Mouse (Mus musculus) hindbrain, postnatal 0 days (tissue): ENCODE results near the gene Rnf7. TPM values are rescaled to one million over a fixed set of nuclear protein-coding genes. Genes with fewer than 3 reads are reported as not detected.

Experiments used
- ATAC-seq: fragments of 200-750 bp; cut with Nextera tagmentation; 2 replicates; pipeline ENCODE4 v1.8.0; 2017; ENCODE audit warnings: mild to moderate bottlenecking, moderate TSS enrichment, moderate library complexity
- DNase-seq: peaks from one replicate; pipeline ENCODE4 v3.0.0-alpha.2; 2015; ENCODE audit warnings: low spot score
- H3K27ac ChIP-seq: fragments of 300-500 bp; sonication (generic); 2 replicates; pipeline ENCODE4 v1.5.1; 2014; ENCODE audit warnings: mild to moderate bottlenecking
- H3K27me3 ChIP-seq: fragments of 300-500 bp; sonication (generic); 2 replicates; pipeline ENCODE4 v1.6.1; 2014; ENCODE audit warnings: low read length, mixed read lengths; ENCODE audit not compliant: insufficient read depth
- H3K36me3 ChIP-seq: fragments of 300-500 bp; sonication (generic); 2 replicates; pipeline ENCODE4 v1.6.1; 2014; ENCODE audit warnings: low read length, mixed read lengths; ENCODE audit not compliant: insufficient read depth
- H3K4me1 ChIP-seq: fragments of 300-500 bp; sonication (generic); 2 replicates; pipeline ENCODE4 v1.6.1; 2014; ENCODE audit warnings: antibody characterized with exemption, low read length, mixed read lengths; ENCODE audit not compliant: insufficient read depth
- H3K4me2 ChIP-seq: fragments of 300-500 bp; sonication (generic); 2 replicates; pipeline ENCODE4 v1.6.1; 2014; ENCODE audit warnings: low read depth, mild to moderate bottlenecking, low read length, moderate library complexity, mixed read lengths
- H3K4me3 ChIP-seq: fragments of 300-500 bp; sonication (generic); 2 replicates; pipeline ENCODE4 v1.5.1; 2014; ENCODE audit warnings: low read length
- H3K9ac ChIP-seq: fragments of 300-500 bp; sonication (generic); replicated peaks from 2 replicates; pipeline ENCODE4 v1.6.1; 2014; ENCODE audit warnings: mild to moderate bottlenecking, low read length, moderate library complexity, mixed read lengths
- H3K9me3 ChIP-seq: fragments of 300-500 bp; sonication (generic); 2 replicates; pipeline ENCODE4 v1.6.1; 2016; ENCODE audit warnings: low read length, mixed read lengths
- CTCF ChIP-seq: IDR thresholded peaks from 2 replicates; pipeline ENCODE4 v1.5.1; 2016; ENCODE audit warnings: antibody characterized with exemption, control low read depth, low read depth
- WGBS: fragments of 180-500 bp; shearing (Covaris S2); extraction: QIAGEN DNeasy Blood & Tissue Kit; methylation state at CpG from one replicate; pipeline ENCODE4 v1.1.7; 2014; 5-methylcytosine and 5-hydroxymethylcytosine counted together
- polyA plus RNA-seq: library from polyadenylated mRNA; unstranded; fragments of >200 nt; fragmentation: Nextera tagmentation; extraction: Ambion mirVana; gene quantifications from 2 replicates; pipeline ENCODE4 v1.2.1, GENCODE M21; 2015
- total RNA-seq: library from RNA; depleted of rRNA; stranded (reverse); fragments of >200 nt; gene quantifications from 2 replicates; pipeline ENCODE4 v1.2.3, GENCODE M21; 2014

Rnf7 gene
- total and polyA plus RNA-seq, 2 experiments from 2014 or later = 231 to 273 TPM

DNA sequence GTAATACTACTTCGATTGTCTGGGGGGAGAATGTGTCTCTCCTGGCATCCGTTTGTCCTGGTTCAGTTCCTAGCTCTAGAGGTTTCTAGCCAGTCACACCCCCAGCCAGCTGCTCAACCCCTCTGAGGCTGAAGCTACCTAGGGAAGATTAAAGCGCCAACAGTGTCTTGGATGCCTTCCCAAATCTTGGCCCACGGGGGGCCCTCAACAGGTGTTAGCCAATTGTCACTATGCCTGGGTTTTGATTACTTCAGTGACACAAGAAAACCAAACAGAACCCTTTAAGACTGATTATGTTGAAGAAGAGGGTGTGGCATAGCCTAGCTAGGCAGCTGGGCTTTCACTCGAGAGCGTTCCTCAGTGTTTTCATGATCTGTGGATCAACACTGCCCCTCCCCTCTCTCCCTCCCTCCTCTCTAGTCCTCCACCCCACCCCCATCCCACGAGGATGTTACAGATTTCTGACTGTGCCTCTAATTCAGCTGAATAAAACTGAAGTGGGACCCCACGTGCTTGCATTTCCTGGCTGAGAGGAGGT lies 40.1 kb downstream of the Rnf7 start:
- WGBS = 8% methylated on average over 8 of the region's 8 CpGs
- H3K36me3 ChIP-seq = no peaks in the 10 kb centered on the region
- peak; percentile 47; the same call in 1 of the 2 replicates for ATAC-seq

GRCm38 (mm10) chr9:96437805-96438333 lies 40.6 kb downstream of the Rnf7 start:
- peak; percentile 27; the same call in 1 of the 2 replicates for TF ChIP-seq CTCF
- Histone ChIP-seq H3K4me1 (peaks cover 12% of the 10 kb centered on the region), H3K4me2 (peak overlapping the region; percentile 74), H3K4me3 (peak overlapping the region; percentile 37), H3K27ac (peak overlapping the region; percentile 79), H3K27me3 (no peaks in the 10 kb centered on the region), H3K9me3 (no peaks in the 10 kb centered on the region), H3K9ac (peak overlapping the region; percentile 53), H3K36me3 (no peaks in the 10 kb centered on the region)
- peak; percentile 69 for DNase-seq
- under 1% methylated on average over 25 of the region's 25 CpGs for WGBS
- ATAC-seq = peak; percentile 68

More for the DNA sequence above, 40.1 kb downstream of the Rnf7 start:
- Histone ChIP-seq H3K4me2 (peak overlapping the region; percentile 74), H3K4me3 (peak overlapping the region; percentile 37), H3K27me3 (no peaks in the 10 kb centered on the region), H3K9ac (peak overlapping the region; percentile 53), H3K4me1 (peaks cover 12% of the 10 kb centered on the region), H3K27ac (peak overlapping the region; percentile 79), H3K9me3 (no peaks in the 10 kb centered on the region)
- peak; percentile 49 for DNase-seq
- TF ChIP-seq CTCF = no peak

GRCm38 (mm10) chr9:96436901-96437804 lies 41.3 kb downstream of the Rnf7 start:
- no peaks in the 10 kb centered on the region for H3K27me3 ChIP-seq
- H3K9me3 ChIP-seq = no peaks in the 10 kb centered on the region
- H3K9ac ChIP-seq = peak overlapping the region; percentile 53
- WGBS = 6% methylated on average over 28 of the region's 28 CpGs
- H3K4me3 ChIP-seq = peak overlapping the region; percentile 37
- H3K4me1 ChIP-seq = peaks cover 12% of the 10 kb centered on the region
- H3K4me2 ChIP-seq = peak overlapping the region; percentile 74
- DNase-seq (peak; percentile 62), ATAC-seq (peak; percentile 67)
- peak overlapping the region; percentile 79 for H3K27ac ChIP-seq
- H3K36me3 ChIP-seq = no peaks in the 10 kb centered on the region
- no peak for TF ChIP-seq CTCF

- no peak for ATAC-seq
- no peak for TF ChIP-seq CTCF
- Histone ChIP-seq H3K27ac (no peak overlapping the region), H3K9me3 (no peaks in the 10 kb centered on the region), H3K4me3 (no peak overlapping the region), H3K4me1 (peaks cover 5% of the 10 kb centered on the region; the same call in 1 of the 2 replicates), H3K36me3 (no peaks in the 10 kb centered on the region), H3K4me2 (no peak overlapping the region), H3K9ac (no peak overlapping the region), H3K27me3 (no peaks in the 10 kb centered on the region)
- DNase-seq = no peak
- WGBS = 89% methylated on average over 3 of the region's 3 CpGs
These were observed 45.9 kb downstream of the Rnf7 start for GRCm38 (mm10) chr9:96432575-96432974.

- Histone ChIP-seq H3K9ac (no peak overlapping the region), H3K4me2 (no peak overlapping the region), H3K36me3 (no peaks in the 10 kb centered on the region), H3K27me3 (no peaks in the 10 kb centered on the region), H3K4me3 (no peak overlapping the region), H3K27ac (no peak overlapping the region), H3K4me1 (no peaks in the 10 kb centered on the region), H3K9me3 (no peaks in the 10 kb centered on the region)
- whole genome bisulfite sequencing = 53% methylated on average over 3 of the region's 3 CpGs
- no peak for TF ChIP-seq CTCF
- DNase-seq (no peak), ATAC-seq (no peak)
These were observed 47.4 kb downstream of the Rnf7 start for GRCm38 (mm10) chr9:96431081-96431480.

DNA sequence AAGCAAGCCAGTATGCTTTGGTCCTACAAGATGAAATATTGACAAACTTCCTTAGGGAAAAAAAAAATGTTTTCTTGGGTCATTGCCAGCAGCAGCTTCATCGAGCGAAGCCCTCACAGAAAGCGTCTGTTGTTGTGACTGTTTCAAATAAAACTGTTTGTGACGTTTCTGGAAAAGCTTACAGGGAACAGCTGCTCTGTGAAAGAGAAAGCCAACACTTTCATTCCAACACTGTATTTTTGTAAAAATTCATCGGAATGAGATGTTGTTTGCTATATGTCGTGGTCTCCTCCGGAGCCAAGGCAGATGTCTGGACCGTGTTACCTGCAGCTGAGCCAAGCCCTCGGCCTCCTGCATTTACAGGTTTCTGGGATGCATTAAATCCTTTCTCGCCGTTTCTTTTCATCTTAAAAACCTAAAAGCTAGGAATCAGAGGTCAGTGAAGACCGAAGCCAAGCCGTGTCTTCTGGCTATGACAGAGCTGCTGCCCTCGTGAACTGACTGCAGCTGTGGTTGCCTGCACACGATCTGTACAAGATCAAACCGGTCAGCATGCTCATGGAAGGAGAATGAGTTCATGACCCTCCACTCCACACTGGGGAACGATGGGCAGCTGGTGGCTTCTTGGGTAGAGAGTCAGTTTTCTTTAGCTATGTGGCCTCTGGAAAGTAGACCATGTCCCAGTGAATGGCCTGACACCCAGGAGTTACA lies 50.0 kb downstream of the Rnf7 start:
- Histone ChIP-seq H3K27me3 (no peaks in the 10 kb centered on the region), H3K9me3 (no peaks in the 10 kb centered on the region), H3K4me1 (no peaks in the 10 kb centered on the region), H3K27ac (no peak overlapping the region), H3K36me3 (no peaks in the 10 kb centered on the region), H3K9ac (no peak overlapping the region), H3K4me3 (no peak overlapping the region), H3K4me2 (no peak overlapping the region)
- ATAC-seq (no peak), DNase-seq (peak; percentile 49)
- TF ChIP-seq CTCF = no peak
- WGBS = 67% methylated on average over 17 of the region's 17 CpGs
